Mouse (Mus musculus) CH12.LX (cell line): ENCODE measurements around the gene Exd1. TPM values are rescaled to one million over a fixed set of nuclear protein-coding genes. Genes with fewer than 3 reads are reported as not detected.

Source experiments
- DNase-seq: peaks from one replicate; pipeline ENCODE4 v3.0.0-alpha.2; 2013; ENCODE audit errors: extremely low read depth
- H3K27ac ChIP-seq: 2 replicates; pipeline ENCODE4 v1.5.1; 2012; ENCODE audit warnings: low read depth, mild to moderate bottlenecking, control low read depth, moderate library complexity; ENCODE audit not compliant: insufficient read depth
- H3K27me3 ChIP-seq: replicated peaks from 2 replicates; pipeline ENCODE3; 2012; ENCODE audit warnings: inconsistent platforms
- H3K36me3 ChIP-seq, 2 experiments: replicated peaks in 1 of 2; 2 replicates each; pipeline versions ENCODE3 to v1.6.1; 2012; ENCODE audit warnings: inconsistent platforms in 1 of 2, low read length in 1 of 2, mild to moderate bottlenecking in 1 of 2, mixed read lengths in 1 of 2, moderate library complexity in 1 of 2; ENCODE audit not compliant: control insufficient read depth in 1 of 2, insufficient read depth in 1 of 2
- H3K4me1 ChIP-seq, 2 experiments: 2 replicates each; pipeline ENCODE4 v1.6.1; 2012; ENCODE audit warnings: inconsistent platforms in 1 of 2, moderate library complexity in 1 of 2; ENCODE audit not compliant: insufficient read depth in 2 of 2, control insufficient read depth in 1 of 2
- H3K4me2 ChIP-seq: 2 replicates; pipeline ENCODE4 v1.6.1; 2012; ENCODE audit warnings: low read depth, mild to moderate bottlenecking, control low read depth; ENCODE audit not compliant: poor library complexity, insufficient read depth, severe bottlenecking
- H3K4me3 ChIP-seq, 3 experiments: fragments of 150-350 bp in 1 of 3; sonication (generic) in 1 of 3; replicated peaks in 1 of 3; 2 replicates each; pipeline versions ENCODE3 to v1.5.1; 2011 to 2012; ENCODE audit warnings: low read depth in 2 of 3, low read length in 2 of 3, mild to moderate bottlenecking in 2 of 3, moderate library complexity in 2 of 3, control low read depth in 1 of 3, improper control_type of control experiment in 1 of 3, inconsistent platforms in 1 of 3, mixed read lengths in 1 of 3; ENCODE audit not compliant: poor library complexity in 1 of 3
- H3K79me2 ChIP-seq: replicated peaks from 2 replicates; pipeline ENCODE4 v1.6.1; 2012; ENCODE audit warnings: mild to moderate bottlenecking, moderate library complexity; ENCODE audit not compliant: control insufficient read depth, poor library complexity, insufficient read depth, severe bottlenecking; ENCODE audit errors: extremely low read depth
- H3K9ac ChIP-seq: 2 replicates; pipeline ENCODE4 v1.6.1; 2012; ENCODE audit warnings: low read depth, mild to moderate bottlenecking, control low read depth, moderate library complexity; ENCODE audit not compliant: insufficient read depth
- H3K9me3 ChIP-seq: replicated peaks from 2 replicates; pipeline ENCODE3; 2012; ENCODE audit warnings: low read length, inconsistent platforms, mixed read lengths
- BHLHE40 ChIP-seq: IDR thresholded peaks from 2 replicates; pipeline ENCODE4 v1.6.1; 2011; ENCODE audit warnings: mild to moderate bottlenecking, low read depth, low read length, improper control_type of control experiment
- CHD1 ChIP-seq: IDR thresholded peaks from 2 replicates; pipeline ENCODE4 v1.6.1; 2012; ENCODE audit warnings: low read depth, low read length, improper control_type of control experiment, inconsistent platforms
- CHD2 ChIP-seq: IDR thresholded peaks from 2 replicates; pipeline ENCODE4 v1.6.1; 2011; ENCODE audit warnings: low read length, improper control_type of control experiment
- CTCF ChIP-seq, 2 experiments: IDR thresholded peaks in 1 of 2; conservative IDR thresholded peaks in 1 of 2; 2 replicates each; pipeline ENCODE4 v1.5.1; 2011 to 2012; ENCODE audit warnings: low read depth in 2 of 2, low read length in 2 of 2, improper control_type of control experiment in 1 of 2, inconsistent platforms in 1 of 2, mild to moderate bottlenecking in 1 of 2, moderate library complexity in 1 of 2
- ELF1 ChIP-seq: IDR thresholded peaks from 2 replicates; pipeline ENCODE4 v1.6.1; 2014; ENCODE audit warnings: low read depth, mild to moderate bottlenecking, inconsistent platforms, low read length, improper control_type of control experiment
- EP300 ChIP-seq: IDR thresholded peaks from 2 replicates; pipeline ENCODE4 v1.6.1; 2011; ENCODE audit warnings: low read length, improper control_type of control experiment
- ETS1 ChIP-seq: conservative IDR thresholded peaks from 2 replicates; pipeline ENCODE4 v1.6.1; 2012; ENCODE audit warnings: low read depth, mild to moderate bottlenecking, inconsistent platforms, low read length, improper control_type of control experiment, moderate library complexity
- GABPA ChIP-seq: IDR thresholded peaks from 2 replicates; pipeline ENCODE4 v1.6.1; 2012; ENCODE audit warnings: low read depth, low read length, improper control_type of control experiment, inconsistent platforms; ENCODE audit not compliant: insufficient replicate concordance
- HCFC1 ChIP-seq: IDR thresholded peaks from 2 replicates; pipeline ENCODE4 v1.6.1; 2012; ENCODE audit warnings: low read depth, mild to moderate bottlenecking, inconsistent platforms, low read length, improper control_type of control experiment
- JUN ChIP-seq: IDR thresholded peaks from 2 replicates; pipeline ENCODE4 v1.6.1; 2011; ENCODE audit warnings: low read depth, mild to moderate bottlenecking, low read length, improper control_type of control experiment, moderate library complexity; ENCODE audit not compliant: insufficient read depth
- MAZ ChIP-seq: IDR thresholded peaks from 2 replicates; pipeline ENCODE4 v1.6.1; 2012; ENCODE audit warnings: low read depth, mild to moderate bottlenecking, inconsistent platforms, low read length, improper control_type of control experiment, moderate library complexity
- MEF2A ChIP-seq: IDR thresholded peaks from 2 replicates; pipeline ENCODE4 v1.6.1; 2014; ENCODE audit warnings: low read depth, mild to moderate bottlenecking, inconsistent platforms, low read length, improper control_type of control experiment, borderline replicate concordance
- MXI1 ChIP-seq: IDR thresholded peaks from 2 replicates; pipeline ENCODE4 v1.6.1; 2011; ENCODE audit warnings: mild to moderate bottlenecking, low read depth, low read length, improper control_type of control experiment
- MYC ChIP-seq: IDR thresholded peaks from 2 replicates; pipeline ENCODE4 v1.6.1; 2011; ENCODE audit warnings: low read depth, mild to moderate bottlenecking, improper control_type of control experiment, low read length
- NELFE ChIP-seq: IDR thresholded peaks from 2 replicates; pipeline ENCODE4 v1.6.1; 2011; ENCODE audit warnings: low read depth, low read length, improper control_type of control experiment
- PAX5 ChIP-seq: IDR thresholded peaks from 2 replicates; pipeline ENCODE4 v1.6.1; 2012; ENCODE audit warnings: low read length, inconsistent platforms, mixed read lengths
- POLR2A ChIP-seq: IDR thresholded peaks from 2 replicates; pipeline ENCODE4 v1.6.1; 2011; ENCODE audit warnings: low read depth, mild to moderate bottlenecking, improper control_type of control experiment, low read length
- RAD21 ChIP-seq: IDR thresholded peaks from 2 replicates; pipeline ENCODE4 v1.6.1; 2011; ENCODE audit warnings: low read depth, mild to moderate bottlenecking, low read length, improper control_type of control experiment, moderate library complexity
- RCOR1 ChIP-seq: conservative IDR thresholded peaks from 2 replicates; pipeline ENCODE4 v1.6.1; 2012; ENCODE audit warnings: low read depth, mild to moderate bottlenecking, inconsistent platforms, low read length, improper control_type of control experiment
- SIN3A ChIP-seq: IDR thresholded peaks from 2 replicates; pipeline ENCODE4 v1.6.1; 2012; ENCODE audit warnings: low read length, improper control_type of control experiment, inconsistent platforms
- TBP ChIP-seq: conservative IDR thresholded peaks from 2 replicates; pipeline ENCODE4 v1.6.1; 2011; ENCODE audit warnings: low read depth, low read length, improper control_type of control experiment
- UBTF ChIP-seq: IDR thresholded peaks from 2 replicates; pipeline ENCODE4 v1.6.1; 2012; ENCODE audit warnings: low read depth, mild to moderate bottlenecking, inconsistent platforms, low read length, improper control_type of control experiment, moderate library complexity
- USF1 ChIP-seq: IDR thresholded peaks from 2 replicates; pipeline ENCODE4 v1.6.1; 2014; ENCODE audit warnings: low read depth, mild to moderate bottlenecking, inconsistent platforms, low read length, improper control_type of control experiment
- USF2 ChIP-seq: conservative IDR thresholded peaks from 2 replicates; pipeline ENCODE4 v1.6.1; 2011; ENCODE audit warnings: low read depth, low read length, improper control_type of control experiment
- ZC3H11A ChIP-seq: IDR thresholded peaks from 2 replicates; pipeline ENCODE4 v1.6.1; 2012; ENCODE audit warnings: low read depth, mild to moderate bottlenecking, inconsistent platforms, low read length, improper control_type of control experiment
- ZKSCAN1 ChIP-seq: IDR thresholded peaks from 2 replicates; pipeline ENCODE4 v1.6.1; 2012; ENCODE audit warnings: low read depth, inconsistent platforms, low read length, improper control_type of control experiment, borderline replicate concordance
- ZNF384 ChIP-seq: IDR thresholded peaks from 2 replicates; pipeline ENCODE4 v1.6.1; 2012; ENCODE audit warnings: low read depth, low read length, improper control_type of control experiment, inconsistent platforms
- dilution Hi-C: fragments of 300-500 bp; cut with MboI; formaldehyde crosslinking; loops from 2 replicates; pipeline ENCODE4 v1.14.3; 2020; ENCODE audit warnings: low sequenced_read_pairs; ENCODE audit not compliant: extremely low pct_unique_long_range_greater_than_20kb, extremely low pct_ligation_motif_present
- in situ Hi-C: fragments of 300-500 bp; cut with MboI; formaldehyde crosslinking; loops from 3 replicates; pipeline ENCODE4 v1.14.3; 2019; ENCODE audit warnings: low sequenced_read_pairs, low pct_ligation_motif_present, low pct_unique_long_range_greater_than_20kb, mixed read lengths
- polyA plus RNA-seq: library from polyadenylated mRNA; unstranded; fragments of >175 nt; gene quantifications from 2 replicates; pipeline ENCODE4 v1.2.1, GENCODE M21; 2012; ENCODE audit warnings: low read depth; ENCODE audit not compliant: insufficient read length
- total RNA-seq, 2 experiments: library from RNA; depleted of rRNA; stranded (reverse); fragments of 300-350 nt in 1 of 2; fragments of >200 nt in 1 of 2; gene quantifications; 2 replicates each; pipeline ENCODE4 v1.2.3; 2012 to 2014

Exd1 gene
- total and polyA plus RNA-seq, 3 experiments = 0.17 to 0.39 (median 0.25) TPM

DNA sequence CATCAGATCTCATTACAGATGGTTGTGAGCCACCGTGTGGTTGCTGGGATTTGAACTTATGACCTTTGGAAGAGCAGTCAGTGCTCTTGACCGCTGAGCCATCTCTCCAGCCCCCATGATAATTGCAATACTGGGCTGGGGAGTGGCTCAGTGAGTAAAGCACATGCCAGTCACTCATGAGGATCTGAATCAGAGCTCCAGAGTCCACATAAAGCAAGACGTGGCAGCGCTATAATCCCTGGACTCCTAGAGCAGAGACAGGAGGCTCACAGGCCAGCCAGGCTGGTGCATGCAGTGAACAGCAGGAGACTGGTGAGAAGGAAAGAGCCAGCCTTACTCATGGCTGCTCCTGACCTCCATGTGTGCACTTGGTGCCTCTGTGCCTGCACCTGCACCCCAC, 22.0 kb downstream of the Exd1 start:
- TF ChIP-seq ETS1 = no peak
- TF ChIP-seq ZNF384 = no peak
- no peak for TF ChIP-seq ZKSCAN1
- no peak for TF ChIP-seq MAZ
- no peak for TF ChIP-seq POLR2A
- no peak for TF ChIP-seq EP300
- no peak for TF ChIP-seq USF1
- TF ChIP-seq USF2 = no peak
- TF ChIP-seq MEF2A = no peak
- TF ChIP-seq NELFE = no peak
- TF ChIP-seq UBTF = no peak
- TF ChIP-seq CTCF (conservative IDR thresholded peaks at IDR 0.05 in 1 of 2, IDR thresholded peaks at IDR 0.05 in 1 of 2; ENCODE audit: low read depth in 2 of 2, low read length in 2 of 2) = no peak
- TF ChIP-seq GABPA = no peak
- no peak for TF ChIP-seq MXI1
- TF ChIP-seq BHLHE40 = no peak
- no peak for TF ChIP-seq PAX5
- TF ChIP-seq MYC = no peak
- H3K4me2 ChIP-seq = no peak overlapping the region
- dilution Hi-C loops = no loop called here
- no peak overlapping the region for H3K4me3 ChIP-seq
- no peaks in the 10 kb centered on the region for H3K9me3 ChIP-seq
- no peaks in the 10 kb centered on the region for H3K27me3 ChIP-seq
- H3K79me2 ChIP-seq = no peaks in the 10 kb centered on the region
- H3K9ac ChIP-seq = no peak overlapping the region
- no peaks in the 10 kb centered on the region for H3K4me1 ChIP-seq
- DNase-seq = no peak
- in situ Hi-C loops = no loop called here
- no peaks in the 10 kb centered on the region for H3K36me3 ChIP-seq
- H3K27ac ChIP-seq = no peak overlapping the region

DNA sequence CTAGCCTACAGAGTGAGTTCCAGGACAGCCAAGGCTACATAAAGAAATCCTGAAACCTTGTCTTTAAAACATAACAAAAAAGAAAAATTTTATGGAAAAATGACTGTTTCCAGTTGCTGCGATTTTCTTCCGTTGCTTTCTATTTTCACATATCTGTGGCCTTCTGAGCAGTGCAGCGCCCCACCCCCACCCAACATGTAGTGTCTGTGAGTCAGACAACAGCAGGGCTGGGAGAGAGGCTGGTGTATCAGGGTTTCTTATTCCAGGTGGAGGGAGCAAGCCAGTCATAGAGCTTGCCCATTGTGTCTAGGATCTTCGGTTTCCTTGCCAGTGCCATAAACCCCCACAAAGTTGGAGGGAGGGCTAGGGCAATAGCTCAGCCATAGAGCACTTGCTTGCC, 23.6 kb downstream of the Exd1 start:
- Histone ChIP-seq H3K4me3 (no peak overlapping the region), H3K27ac (no peak overlapping the region), H3K9ac (no peak overlapping the region), H3K4me2 (no peak overlapping the region), H3K9me3 (no peaks in the 10 kb centered on the region), H3K79me2 (no peaks in the 10 kb centered on the region), H3K4me1 (no peaks in the 10 kb centered on the region), H3K27me3 (no peaks in the 10 kb centered on the region), H3K36me3 (no peaks in the 10 kb centered on the region)
- no peak for DNase-seq
- TF ChIP-seq USF1 (no peak), TBP (no peak), HCFC1 (no peak), JUN (no peak), RCOR1 (no peak), RAD21 (no peak), ELF1 (no peak), BHLHE40 (no peak), CTCF (conservative IDR thresholded peaks at IDR 0.05 in 1 of 2, IDR thresholded peaks at IDR 0.05 in 1 of 2; ENCODE audit: low read depth in 2 of 2, low read length in 2 of 2) (no peak), GABPA (no peak), MYC (no peak), MEF2A (no peak), CHD1 (no peak), CHD2 (no peak), ZC3H11A (no peak), SIN3A (no peak), MXI1 (no peak)
- in situ Hi-C loops = no loop called here
- dilution Hi-C loops = no loop called here
